Mouse (Mus musculus) cerebellum, adult 11-12 months (tissue): ENCODE data around the gene Paqr9.

ENCODE experiments used
- DNase-seq: peaks from one replicate; pipeline ENCODE4 v3.0.0; 2022

Paqr9 gene

GRCm38 (mm10) chr9:95546679-95547078 is 12.8 kb upstream of the Paqr9 start:
- DNase-seq = no peak

GRCm38 (mm10) chr9:95549626-95550411 is 9.6 kb upstream of the Paqr9 start:
- DNase-seq = no peak

- DNase-seq = no peak
These were observed 8.3 kb upstream of the Paqr9 start for GRCm38 (mm10) chr9:95550856-95551774.

GRCm38 (mm10) chr9:95552175-95552705 is 7.2 kb upstream of the Paqr9 start:
- peak; percentile 79 for DNase-seq

GRCm38 (mm10) chr9:95554231-95555221 is 4.9 kb upstream of the Paqr9 start:
- DNase-seq = no peak

GRCm38 (mm10) chr9:95555233-95555740 is 4.2 kb upstream of the Paqr9 start:
- no peak for DNase-seq

- DNase-seq = no peak
These were observed 3.4 kb upstream of the Paqr9 start for GRCm38 (mm10) chr9:95556067-95556512.

GRCm38 (mm10) chr9:95557722-95558121 is 1.7 kb upstream of the Paqr9 start:
- no peak for DNase-seq

GRCm38 (mm10) chr9:95558726-95559058 is 765 bp upstream of the Paqr9 start:
- no peak for DNase-seq

- peak; percentile 83 for DNase-seq
These were observed 679 bp downstream of the Paqr9 start for GRCm38 (mm10) chr9:95559936-95560735.

GRCm38 (mm10) chr9:95564047-95564446 is 4.6 kb downstream of the Paqr9 start:
- DNase-seq = no peak

GRCm38 (mm10) chr9:95566394-95566793 is 6.9 kb downstream of the Paqr9 start:
- no peak for DNase-seq

GRCm38 (mm10) chr9:95566931-95567330 is 7.5 kb downstream of the Paqr9 start:
- DNase-seq = peak; percentile 44

GRCm38 (mm10) chr9:95569249-95569648 is 9.8 kb downstream of the Paqr9 start:
- no peak for DNase-seq

GRCm38 (mm10) chr9:95569966-95570365 is 10.5 kb downstream of the Paqr9 start:
- no peak for DNase-seq

GRCm38 (mm10) chr9:95570604-95571003 is 11.1 kb downstream of the Paqr9 start:
- DNase-seq = no peak

- no peak for DNase-seq
These were observed 12.0 kb downstream of the Paqr9 start for GRCm38 (mm10) chr9:95571494-95571893.

GRCm38 (mm10) chr9:95572558-95572957 is 13.1 kb downstream of the Paqr9 start:
- no peak for DNase-seq

GRCm38 (mm10) chr9:95574116-95574515 is 14.7 kb downstream of the Paqr9 start:
- DNase-seq = no peak

GRCm38 (mm10) chr9:95577502-95577901 is 18.0 kb downstream of the Paqr9 start:
- no peak for DNase-seq

- no peak for DNase-seq
These were observed 19.0 kb downstream of the Paqr9 start for GRCm38 (mm10) chr9:95578366-95578895.
